Mouse (Mus musculus): ENCODE results near the gene Raet1e. TPM values are rescaled to one million over a fixed set of nuclear protein-coding genes. Genes with fewer than 3 reads are reported as not detected.
A peak's percentile ranks its signal among the peaks of the same experiment; 100 is the strongest.
"Not testable (repeated sequence)": the region's sequence is repeated elsewhere in the genome, so short reads cannot be mapped to it uniquely, and the experiment has no call there.

The Raet1e gene
- polyA plus RNA-seq, 1 experiment from 2014 or later = 2.6 TPM

GRCm38 (mm10) chr10:22353548-22354195 is 195.3 kb downstream of the Raet1e start:
- H3K27ac ChIP-seq (replicated peaks); H3K4me1 ChIP-seq (replicated peaks); H3K9ac ChIP-seq; H3K36me3 ChIP-seq (replicated peaks); H3K4me3 ChIP-seq (replicated peaks); H3K9me3 ChIP-seq (replicated peaks); ATAC-seq (ENCODE audit: insufficient read depth); H3K4me2 ChIP-seq; H3K27me3 ChIP-seq: not testable (repeated sequence)
- WGBS (ENCODE audit: insufficient replicate concordance) = 38% methylated on average over 6 of the region's 6 CpGs

GRCm38 (mm10) chr10:22354196-22354574 is 195.8 kb downstream of the Raet1e start:
- not testable (repeated sequence) for H3K4me2 ChIP-seq; H3K4me1 ChIP-seq (replicated peaks); H3K27me3 ChIP-seq; H3K36me3 ChIP-seq (replicated peaks); H3K9ac ChIP-seq; H3K27ac ChIP-seq (replicated peaks); H3K4me3 ChIP-seq (replicated peaks); ATAC-seq (ENCODE audit: insufficient read depth); H3K9me3 ChIP-seq (replicated peaks)
- 20% methylated on average over 2 of the region's 2 CpGs for WGBS (ENCODE audit: insufficient replicate concordance)

DNA sequence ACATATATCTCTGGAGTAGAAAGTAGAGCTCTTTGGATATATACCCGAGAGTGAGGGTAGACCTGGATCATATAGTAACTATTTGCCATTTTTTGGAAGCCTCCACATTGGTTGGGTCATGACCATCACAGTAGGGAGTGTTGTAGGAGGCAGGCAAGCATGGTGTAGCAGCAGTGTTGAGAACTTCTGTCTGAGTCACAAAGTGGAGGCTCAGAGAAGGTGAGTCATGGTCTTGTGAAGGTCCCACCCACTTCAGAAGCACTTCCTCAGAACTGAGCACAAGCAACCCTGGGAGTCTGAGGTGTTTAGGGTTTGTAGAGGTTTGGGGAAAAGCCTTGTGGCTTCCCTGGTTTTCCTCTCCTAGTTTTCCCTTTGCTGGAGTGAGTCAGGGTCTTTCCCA is 199.0 kb downstream of the Raet1e start:
- not testable (repeated sequence) for H3K4me2 ChIP-seq; H3K9me3 ChIP-seq (replicated peaks); H3K4me3 ChIP-seq (replicated peaks); H3K4me1 ChIP-seq (replicated peaks); H3K36me3 ChIP-seq (replicated peaks); H3K27me3 ChIP-seq; H3K27ac ChIP-seq (replicated peaks); ATAC-seq (ENCODE audit: insufficient read depth); H3K9ac ChIP-seq
- WGBS (ENCODE audit: insufficient replicate concordance) = 54% methylated on average over 1 of the region's 1 CpGs

- H3K27me3 ChIP-seq; H3K9ac ChIP-seq; H3K9me3 ChIP-seq (replicated peaks); ATAC-seq (ENCODE audit: insufficient read depth); H3K36me3 ChIP-seq (replicated peaks); H3K4me3 ChIP-seq (replicated peaks); H3K27ac ChIP-seq (replicated peaks); H3K4me1 ChIP-seq (replicated peaks): not testable (repeated sequence)
- 38% methylated on average over 3 of the region's 3 CpGs for WGBS (ENCODE audit: insufficient replicate concordance)
- H3K4me2 ChIP-seq = 0 out of 2 replicates have a peak within 1 kb of the TSS, but pooled peaks have one; percentile 43
Measured at GRCm38 (mm10) chr10:22360252-22360651, 201.9 kb downstream of the Raet1e start, which contains the start of gene Raet1d. TSS of gene Raet1d (plus strand) at chr10:22360552.

GRCm38 (mm10) chr10:22360957-22361356 is 202.6 kb downstream of the Raet1e start:
- H3K9me3 ChIP-seq (replicated peaks); H3K27ac ChIP-seq (replicated peaks); H3K4me1 ChIP-seq (replicated peaks); H3K4me3 ChIP-seq (replicated peaks); H3K27me3 ChIP-seq; H3K9ac ChIP-seq; H3K36me3 ChIP-seq (replicated peaks); H3K4me2 ChIP-seq; ATAC-seq (ENCODE audit: insufficient read depth): not testable (repeated sequence)
- WGBS (ENCODE audit: insufficient replicate concordance) = 43% methylated on average over 2 of the region's 2 CpGs

GRCm38 (mm10) chr10:22361415-22362352 is 203.3 kb downstream of the Raet1e start:
- H3K4me3 ChIP-seq (replicated peaks); H3K4me1 ChIP-seq (replicated peaks); H3K27me3 ChIP-seq; H3K27ac ChIP-seq (replicated peaks); ATAC-seq (ENCODE audit: insufficient read depth); H3K9ac ChIP-seq; H3K36me3 ChIP-seq (replicated peaks); H3K9me3 ChIP-seq (replicated peaks): not testable (repeated sequence)
- peak overlapping the region; percentile 43 for H3K4me2 ChIP-seq
- WGBS (ENCODE audit: insufficient replicate concordance) = 0% methylated on average over 9 of the region's 15 CpGs

DNA sequence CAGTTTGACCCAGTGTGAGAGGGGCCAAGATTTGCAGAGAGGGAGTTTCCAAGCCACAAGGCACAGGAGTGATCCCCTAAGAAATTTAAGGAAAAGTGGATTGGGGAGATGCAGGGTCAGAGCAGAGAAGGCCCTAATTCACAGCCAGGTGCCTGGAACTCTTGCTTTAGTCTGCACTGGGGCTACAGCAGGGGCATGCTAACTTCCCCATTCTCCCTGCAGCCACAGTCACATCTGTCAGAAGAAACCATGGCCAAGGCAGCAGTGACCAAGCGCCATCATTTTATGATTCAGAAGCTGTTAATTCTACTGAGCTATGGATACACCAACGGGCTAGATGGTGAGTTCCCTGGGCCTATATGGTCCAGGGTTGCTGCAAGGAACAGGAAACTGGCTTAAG is 204.1 kb downstream of the Raet1e start:
- H3K4me3 ChIP-seq (replicated peaks); ATAC-seq (ENCODE audit: insufficient read depth); H3K4me1 ChIP-seq (replicated peaks); H3K27ac ChIP-seq (replicated peaks); H3K27me3 ChIP-seq; H3K9me3 ChIP-seq (replicated peaks); H3K36me3 ChIP-seq (replicated peaks); H3K4me2 ChIP-seq; H3K9ac ChIP-seq: not testable (repeated sequence)
- WGBS (ENCODE audit: insufficient replicate concordance) = 45% methylated on average over 2 of the region's 2 CpGs

- H3K27me3 ChIP-seq; H3K4me3 ChIP-seq (replicated peaks); H3K36me3 ChIP-seq (replicated peaks); H3K4me1 ChIP-seq (replicated peaks); H3K27ac ChIP-seq (replicated peaks); H3K4me2 ChIP-seq; ATAC-seq (ENCODE audit: insufficient read depth); H3K9me3 ChIP-seq (replicated peaks); H3K9ac ChIP-seq: not testable (repeated sequence)
- WGBS (ENCODE audit: insufficient replicate concordance) = 49% methylated on average over 2 of the region's 2 CpGs
Measured at GRCm38 (mm10) chr10:22364915-22365314, 206.5 kb downstream of the Raet1e start.

- WGBS (ENCODE audit: insufficient replicate concordance) = 18% methylated on average over 10 of the region's 10 CpGs
- not testable (repeated sequence) for ATAC-seq (ENCODE audit: insufficient read depth)
Measured at GRCm38 (mm10) chr10:22381226-22381625, 222.9 kb downstream of the Raet1e start.

GRCm38 (mm10) chr10:22390146-22390545 is 231.8 kb downstream of the Raet1e start:
- not testable (repeated sequence) for H3K27ac ChIP-seq (replicated peaks); H3K9ac ChIP-seq; H3K9me3 ChIP-seq (replicated peaks); H3K4me2 ChIP-seq; H3K36me3 ChIP-seq (replicated peaks); H3K27me3 ChIP-seq; H3K4me3 ChIP-seq (replicated peaks); ATAC-seq (ENCODE audit: insufficient read depth); H3K4me1 ChIP-seq (replicated peaks)
- 71% methylated on average over 7 of the region's 7 CpGs for WGBS (ENCODE audit: insufficient replicate concordance)

More at GRCm38 (mm10) chr10:22381226-22381625, 222.9 kb downstream of the Raet1e start:
- H3K27me3 ChIP-seq; H3K4me3 ChIP-seq (replicated peaks); H3K36me3 ChIP-seq (replicated peaks); H3K4me2 ChIP-seq; H3K9me3 ChIP-seq (replicated peaks); H3K27ac ChIP-seq (replicated peaks); H3K4me1 ChIP-seq (replicated peaks); H3K9ac ChIP-seq: not testable (repeated sequence)

- H3K4me1 ChIP-seq (replicated peaks); H3K9me3 ChIP-seq (replicated peaks): not testable (repeated sequence)
Measured at GRCm38 (mm10) chr10:22391616-22392015, 233.2 kb downstream of the Raet1e start.

More at GRCm38 (mm10) chr10:22391616-22392015, 233.2 kb downstream of the Raet1e start:
- H3K36me3 ChIP-seq (replicated peaks); H3K27me3 ChIP-seq; ATAC-seq (ENCODE audit: insufficient read depth); H3K4me2 ChIP-seq; H3K9ac ChIP-seq; H3K27ac ChIP-seq (replicated peaks); H3K4me3 ChIP-seq (replicated peaks): not testable (repeated sequence)
- 58% methylated on average over 4 of the region's 5 CpGs for whole genome bisulfite sequencing (ENCODE audit: insufficient replicate concordance)
